Mouse (Mus musculus) megakaryocyte, embryonic 14.5 days (primary cell): ENCODE results near the gene Rcn2.

Experiments used
- FLI1 ChIP-seq: IDR thresholded peaks from 2 replicates; pipeline ENCODE4 v1.6.1; 2012; ENCODE audit warnings: low read length, inconsistent platforms, mixed read lengths
- GATA1 ChIP-seq: IDR thresholded peaks from 3 replicates; pipeline ENCODE4 v1.6.1; 2012; ENCODE audit warnings: mixed read lengths, low read length, inconsistent platforms, borderline replicate concordance

- TF ChIP-seq GATA1: no peak
- TF ChIP-seq FLI1: no peak
Measured at GRCm38 (mm10) chr9:56079587-56079986, 37.9 kb downstream of the Rcn2 start.
